Mouse (Mus musculus) left cerebral cortex, adult 9 months (tissue): ENCODE results near the gene Nrtn.
A peak's percentile ranks its signal among the peaks of the same experiment; 100 is the strongest.

Experiments used
- DNase-seq, 2 experiments: peaks; one replicate each; pipeline ENCODE4 v3.0.0; 2022; ENCODE audit warnings: low spot score in 2 of 2

Nrtn gene

GRCm38 (mm10) chr17:56762769-56763731 is 5.7 kb upstream of the Nrtn start:
- peak in 1 of 2 experiments; percentile 81 for DNase-seq

DNA sequence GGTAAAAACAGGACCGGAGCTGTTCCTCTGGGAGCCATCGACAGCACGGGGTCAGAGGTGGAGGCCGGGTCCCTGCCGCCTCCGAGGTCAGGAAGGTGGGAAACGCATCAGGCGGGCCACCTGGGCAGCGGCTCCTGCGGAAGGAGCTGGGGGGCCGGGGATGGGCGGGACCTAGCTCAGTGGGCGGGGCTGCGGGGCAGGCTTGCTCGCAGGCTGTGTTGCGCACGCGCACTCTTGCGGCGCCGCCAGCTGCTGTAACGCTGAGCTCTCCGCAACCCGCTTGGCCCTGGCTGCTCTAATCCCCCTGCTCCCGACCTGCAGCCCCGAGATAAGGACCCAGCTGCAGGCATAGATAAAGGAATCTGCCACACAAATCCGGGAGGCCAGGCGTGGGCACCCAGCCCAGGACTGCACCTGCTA is 4.7 kb upstream of the Nrtn start:
- DNase-seq, result peak; percentile 65 to 82

GRCm38 (mm10) chr17:56761077-56761476 is 3.7 kb upstream of the Nrtn start:
- no peak for DNase-seq

DNA sequence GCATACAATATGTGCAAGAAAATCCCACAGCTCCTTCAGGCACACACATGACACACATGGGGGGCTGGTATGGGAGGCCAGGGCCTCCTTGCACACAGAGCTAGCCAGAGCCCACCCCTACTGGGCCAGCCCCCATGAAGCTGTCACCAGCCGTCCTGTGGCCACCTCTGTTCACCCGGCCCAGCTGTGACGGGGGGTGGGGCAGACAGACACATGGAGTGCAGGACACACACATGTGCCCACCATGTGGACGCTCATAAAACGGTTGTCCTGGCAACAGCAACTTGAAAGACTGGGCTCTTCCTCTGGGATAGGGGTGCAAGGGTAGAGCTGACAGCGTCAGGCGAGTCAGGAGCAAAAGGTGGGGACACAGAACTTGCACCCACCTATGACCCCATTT is 1.9 kb upstream of the Nrtn start:
- DNase-seq, result no peak

DNA sequence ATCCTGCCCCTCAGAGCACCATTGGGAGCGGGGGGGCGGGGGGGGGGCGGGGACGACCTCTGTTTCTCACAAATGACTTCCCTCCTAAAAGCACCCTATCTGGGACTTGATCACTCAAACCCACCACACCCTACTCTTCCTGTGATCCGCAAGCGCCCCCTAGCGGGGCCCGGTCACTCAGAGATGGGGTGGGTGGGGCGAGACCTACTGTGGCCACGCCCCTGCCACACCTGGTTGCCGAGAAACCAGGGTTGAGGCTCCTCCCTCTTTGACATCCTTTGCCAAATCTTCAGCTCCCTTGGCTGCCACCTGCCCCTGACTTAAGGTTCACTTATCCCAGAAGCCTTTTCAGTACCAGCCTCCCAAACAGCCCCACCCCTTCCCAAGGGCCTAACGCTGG is 802 bp upstream of the Nrtn start:
- DNase-seq, result peak in 1 of 2 experiments; percentile 68

GRCm38 (mm10) chr17:56756703-56757399 is 479 bp downstream of the Nrtn start:
- DNase-seq, result no peak

DNA sequence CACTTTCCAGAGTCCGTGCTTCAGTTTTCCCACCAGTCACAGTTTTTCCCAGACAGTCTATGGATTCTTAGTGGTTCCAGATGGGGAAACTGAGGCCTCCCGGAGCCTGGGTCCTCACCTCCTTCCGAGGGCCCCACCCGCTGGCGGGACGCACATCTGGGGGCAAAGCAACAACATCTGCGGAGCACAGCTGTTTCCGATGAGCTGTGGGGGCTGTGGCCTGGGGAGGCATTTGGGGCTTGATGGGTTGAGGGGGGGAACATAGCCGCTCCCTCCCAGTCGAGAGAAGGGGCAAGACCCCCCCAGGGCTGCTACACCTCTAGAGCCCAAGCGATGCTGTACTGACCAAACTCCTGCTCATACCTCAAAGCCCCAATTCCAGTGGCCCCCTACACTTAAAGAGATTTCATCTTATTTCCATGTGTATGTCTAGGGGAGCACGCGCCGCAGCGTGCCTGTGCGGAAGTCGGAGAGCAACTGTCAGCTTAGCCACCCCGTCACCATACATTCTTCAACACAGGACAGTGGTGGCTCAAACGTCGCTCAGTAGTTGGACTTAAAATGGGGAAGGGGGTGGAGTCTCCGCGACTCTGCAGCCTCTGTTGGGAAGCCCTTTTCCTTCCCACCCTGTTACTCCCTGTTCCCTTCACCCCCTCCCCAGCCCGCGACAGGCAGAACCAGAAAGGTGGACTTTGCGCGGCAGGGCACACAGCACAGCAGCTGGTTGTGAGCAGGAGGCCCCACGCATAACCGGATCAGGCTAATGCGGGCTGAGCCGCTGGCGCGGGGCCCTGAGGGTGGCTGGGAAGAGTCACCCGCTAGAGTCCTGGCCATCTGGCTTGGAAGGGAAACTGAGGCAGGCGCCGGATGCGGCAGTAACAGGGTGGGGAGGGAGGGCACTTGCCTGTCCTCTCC is 2.8 kb downstream of the Nrtn start:
- DNase-seq, result no peak

DNA sequence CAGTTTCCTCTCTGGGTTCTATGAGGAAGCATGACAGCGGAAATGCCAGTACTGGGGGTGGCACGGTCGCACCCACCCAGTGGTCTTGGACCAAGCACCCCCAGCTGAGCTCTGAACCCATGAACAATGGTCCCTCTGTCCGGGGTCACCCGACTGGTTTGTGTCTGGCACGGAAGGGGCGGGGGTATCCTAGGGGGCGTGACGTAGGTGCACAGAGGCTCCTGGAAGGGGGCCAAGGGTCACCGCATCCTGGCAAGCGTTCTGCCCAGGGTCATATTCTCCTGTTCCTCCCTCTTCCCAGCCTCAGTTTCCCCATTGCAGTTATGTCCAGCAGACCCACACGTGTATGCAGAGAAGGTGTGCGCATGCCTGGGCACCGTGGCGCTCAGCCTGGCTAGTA is 3.9 kb downstream of the Nrtn start:
- no peak for DNase-seq

DNA sequence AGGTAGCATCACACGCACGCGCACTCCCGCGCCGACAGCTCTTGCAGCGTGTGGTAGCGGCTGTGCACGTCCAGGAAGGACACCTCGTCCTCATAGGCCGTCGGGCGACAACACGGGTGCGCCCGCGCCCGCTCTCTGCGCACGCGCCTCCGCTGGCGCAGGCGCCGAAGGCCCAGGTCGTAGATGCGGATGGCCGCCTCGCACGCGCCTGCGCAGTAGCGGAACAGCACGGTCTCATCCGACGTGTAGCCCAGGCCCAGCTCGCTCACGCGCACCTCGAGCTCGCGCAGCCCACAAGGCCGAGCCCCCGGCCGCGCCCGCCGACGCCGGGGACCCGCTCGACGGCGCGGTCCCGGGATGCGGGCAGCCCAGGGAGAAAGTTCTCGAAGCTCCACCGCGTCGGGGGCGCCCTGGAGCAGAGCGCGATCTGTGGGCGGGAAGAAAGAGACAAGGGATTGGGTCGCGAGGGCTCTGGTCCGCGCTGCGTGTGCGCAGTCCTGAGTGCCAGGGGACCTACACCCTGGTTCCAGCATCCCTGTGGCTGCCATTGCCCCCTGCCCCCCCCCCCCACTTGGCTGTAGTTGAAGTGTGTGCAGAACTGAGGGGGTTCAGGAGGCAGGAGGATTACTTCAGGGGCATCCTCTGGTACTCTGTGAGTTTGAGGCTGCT is 5.8 kb downstream of the Nrtn start:
- DNase-seq, result no peak

- no peak for DNase-seq
Observed at GRCm38 (mm10) chr17:56744173-56744572, 13.2 kb downstream of the Nrtn start.

DNA sequence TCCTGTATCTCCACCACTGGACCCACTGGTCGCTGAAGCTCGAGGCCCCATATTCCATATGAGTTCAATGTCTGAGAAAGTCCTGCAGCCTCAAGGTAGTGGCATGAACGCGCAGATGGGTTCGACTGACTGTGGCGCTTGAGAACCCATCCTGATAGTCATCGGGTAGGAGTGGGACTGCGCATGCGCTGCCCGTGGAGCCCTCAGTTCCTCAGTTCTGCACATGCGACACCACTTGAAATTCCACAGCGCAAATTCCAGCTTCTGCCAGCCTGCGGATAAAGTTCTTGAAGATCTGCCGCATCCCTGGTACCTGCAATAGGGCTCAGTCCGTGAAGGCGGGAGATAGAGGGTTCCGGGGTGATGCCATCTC is 16.6 kb downstream of the Nrtn start:
- no peak for DNase-seq

GRCm38 (mm10) chr17:56740118-56740787 is 17.1 kb downstream of the Nrtn start:
- no peak for DNase-seq

DNA sequence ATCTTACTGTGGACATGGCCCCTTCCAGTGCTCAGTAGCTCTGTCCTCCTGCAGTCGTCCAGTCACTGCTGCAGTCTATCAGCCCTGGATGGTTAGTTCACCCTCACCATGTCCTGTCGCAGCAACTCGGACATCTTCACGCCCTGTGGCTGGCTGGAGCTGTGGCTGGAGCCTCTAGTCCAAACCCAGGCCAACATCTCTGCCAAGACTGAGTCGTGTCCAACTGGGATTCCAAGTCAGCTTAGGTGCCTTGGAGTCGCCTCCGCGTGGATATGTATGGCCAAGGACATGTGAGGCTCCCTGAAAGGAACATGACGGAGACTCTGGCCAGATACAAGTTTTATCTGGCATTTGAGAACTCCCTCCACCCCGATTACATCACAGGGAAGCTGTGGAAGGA is 19.1 kb downstream of the Nrtn start:
- DNase-seq, result no peak

GRCm38 (mm10) chr17:56736534-56736933 is 20.8 kb downstream of the Nrtn start:
- no peak for DNase-seq

DNA sequence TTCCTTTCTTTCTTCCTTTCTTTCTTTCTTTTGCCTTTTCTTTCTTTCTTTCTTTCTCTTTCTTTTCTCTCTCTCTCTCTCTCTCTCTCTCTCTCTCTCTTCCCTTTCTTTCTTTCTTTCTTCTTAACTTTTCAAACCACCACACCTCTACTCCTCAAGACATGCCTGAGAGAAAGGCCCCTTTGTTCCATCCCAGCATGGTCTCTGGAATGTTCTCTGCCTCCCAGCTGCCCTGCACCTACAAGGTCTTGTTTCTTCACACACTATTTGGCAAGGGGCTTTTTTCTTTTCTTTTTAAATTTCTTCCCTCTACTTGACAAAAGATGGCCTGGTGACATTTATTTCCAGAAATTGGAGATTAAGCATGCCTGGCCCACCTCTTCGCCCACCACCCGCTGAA is 27.7 kb downstream of the Nrtn start:
- DNase-seq, result no peak

DNA sequence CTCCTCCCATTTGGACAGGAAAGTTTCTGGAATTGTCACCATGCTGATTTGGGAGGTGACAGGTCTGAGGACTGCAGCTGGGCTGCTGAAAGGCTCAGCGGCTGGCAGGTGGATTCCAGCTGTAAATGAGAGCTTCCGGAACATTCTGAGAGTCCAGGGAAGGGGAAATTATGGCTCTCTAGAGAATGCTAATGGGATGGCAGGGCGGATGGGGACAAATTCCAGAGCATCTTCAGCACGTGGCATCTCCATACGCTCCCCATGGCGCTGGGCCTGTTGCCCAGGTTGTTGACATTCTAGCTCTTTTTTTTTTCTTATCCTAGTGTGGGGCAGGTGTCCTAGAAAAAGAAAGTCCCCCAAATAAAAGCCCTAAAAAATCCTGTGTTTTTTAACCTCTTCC is 28.2 kb downstream of the Nrtn start:
- no peak for DNase-seq

GRCm38 (mm10) chr17:56728117-56728516 is 29.2 kb downstream of the Nrtn start:
- DNase-seq, result no peak

GRCm38 (mm10) chr17:56727659-56728058 is 29.7 kb downstream of the Nrtn start:
- DNase-seq, result no peak

GRCm38 (mm10) chr17:56727029-56727649 is 30.2 kb downstream of the Nrtn start:
- DNase-seq, result no peak

- no peak for DNase-seq
Observed at GRCm38 (mm10) chr17:56723419-56724161, 33.7 kb downstream of the Nrtn start.
